Mouse (Mus musculus): ENCODE measurements around the gene Leng9.

- TF ChIP-seq CTCF (IDR thresholded peaks at IDR 0.05; ENCODE audit: low read depth, low read length): peak; percentile 59; the same call in 1 of the 2 replicates
- no peak for TF ChIP-seq GATA1 (IDR thresholded peaks at IDR 0.05; ENCODE audit: borderline replicate concordance, low read length)
These were observed 46.8 kb downstream of the Leng9 start for GRCm38 (mm10) chr7:4103411-4103810.

All from G1E (cell line).